ENCODE assay signal across 9 mouse cellular contexts in genomic region chr13:58588655-58589516, GRCm38 (mm10). TPM values are rescaled to one million over a fixed set of nuclear protein-coding genes. Genes with fewer than 3 reads are reported as not detected.
DNase-seq lines count a peak whose midpoint lies in the region; ATAC-seq and TF ChIP-seq lines count a peak whose summit lies in the region.
"Had no signal": no experiment of that assay in that cellular context is flagged by ENCODE, and none has a peak within 500 bp of the region (broad histone marks: within the 10 kb centered on the region; RNA-seq: fewer than 3 reads in every experiment).

No protein-coding gene starts in this region.

- H3K36me3 ChIP-seq in G1E (replicated peaks): no peaks in the 10 kb centered on the region
- no peaks in the 10 kb centered on the region for H3K36me3 ChIP-seq in hindbrain, embryonic 12.5 days
- no peaks in the 10 kb centered on the region for H3K36me3 ChIP-seq in limb, embryonic 15.5 days

- no peak overlapping the region for H3K9ac ChIP-seq in hindbrain, embryonic 12.5 days
- no peak overlapping the region for H3K9ac ChIP-seq in limb, embryonic 15.5 days

- peak overlapping the region; percentile 33; the same call in 1 of the 2 replicates for H3K4me3 ChIP-seq in G1E (ENCODE audit: low read depth, low read length)
- no peak overlapping the region for H3K4me3 ChIP-seq in hindbrain, embryonic 12.5 days
- peak overlapping the region; percentile 20 for H3K4me3 ChIP-seq in limb, embryonic 15.5 days

- H3K27ac ChIP-seq in hindbrain, embryonic 12.5 days: no peak overlapping the region
- no peak overlapping the region for H3K27ac ChIP-seq in limb, embryonic 15.5 days

- peak overlapping the region; percentile 28 for H3K4me2 ChIP-seq in hindbrain, embryonic 12.5 days (replicated peaks)
- peak overlapping the region; percentile 42 for H3K4me2 ChIP-seq in limb, embryonic 15.5 days

- H3K27me3 ChIP-seq in G1E (ENCODE audit: insufficient read depth, low read length): peaks cover 17% of the 10 kb centered on the region
- no peaks in the 10 kb centered on the region for H3K27me3 ChIP-seq in hindbrain, embryonic 12.5 days
- 0 out of 2 replicates have a peak, but pooled peaks cover 3% of the 10 kb centered on the region for H3K27me3 ChIP-seq in limb, embryonic 15.5 days

- ATAC-seq in G1E (ENCODE audit: extremely low read depth, insufficient number of reproducible peaks, low FRiP score, poor library complexity, severe bottlenecking): no peak
- no peak for ATAC-seq in hindbrain, embryonic 12.5 days (ENCODE audit: low FRiP score)
- no peak for ATAC-seq in limb, embryonic 15.5 days (ENCODE audit: insufficient number of reproducible peaks, low FRiP score, low TSS enrichment, low read depth)

- WGBS in hindbrain, embryonic 12.5 days: 54% methylated on average over 15 of the region's 15 CpGs
- 50% methylated on average over 15 of the region's 15 CpGs for WGBS in limb, embryonic 15.5 days

- DNase-seq in cerebellum, postnatal 10 days: peak; percentile 25 to 27
- no peak for DNase-seq in cerebellum, postnatal 36 days
- peak; percentile 16 for DNase-seq in G1E (ENCODE audit: low spot score)
- DNase-seq in right cerebral cortex, postnatal 14 days: peak; percentile 57
- DNase-seq in cerebellum, postnatal 14 days: no peak
- DNase-seq in kidney, postnatal 36 days: no peak

- TF ChIP-seq CTCF in G1E (IDR thresholded peaks at IDR 0.05; ENCODE audit: low read depth, low read length): no peak

- peaks cover 12% of the 10 kb centered on the region for H3K4me1 ChIP-seq in G1E (ENCODE audit: insufficient read depth, low read depth, low read length)
- H3K4me1 ChIP-seq in hindbrain, embryonic 12.5 days: peaks cover 4% of the 10 kb centered on the region; the same call in 1 of the 2 replicates
- H3K4me1 ChIP-seq in limb, embryonic 15.5 days: 0 out of 2 replicates have a peak, but pooled peaks cover 10% of the 10 kb centered on the region

- H3K9me3 ChIP-seq in G1E (replicated peaks): no peaks in the 10 kb centered on the region
- H3K9me3 ChIP-seq in hindbrain, embryonic 12.5 days (replicated peaks): no peaks in the 10 kb centered on the region
- H3K9me3 ChIP-seq in limb, embryonic 15.5 days: no peaks in the 10 kb centered on the region

RNA-seq across cellular contexts. Expression of gene Slc28a3, which starts 21.8 kb away (rescaled TPM):
- total RNA-seq in G1E (2014; fragmentation: Nextera tagmentation) (not detected in 2 replicates), G1E (2017) (0.06 and 0.33 TPM in 2 replicates)
- polyA plus RNA-seq in G1E (2012): not detected in 2 replicates
- polyA plus RNA-seq in hindbrain, embryonic 12.5 days (2016; fragmentation: Nextera tagmentation; extraction: Ambion mirVana): not detected in 2 replicates
- polyA plus RNA-seq in limb, embryonic 15.5 days (2015; fragmentation: Nextera tagmentation; extraction: Ambion mirVana): 1.0 and 1.7 TPM in 2 replicates
- polyA plus RNA-seq: C2C12 had no signal

Comparison
In these comparisons a context has a peak if more than half of its experiments do, and no peak if none do; other contexts are left out.
1. DNase-seq: peak in cerebellum, postnatal 10 days (2 of 2), G1E (single experiment) and right cerebral cortex, postnatal 14 days (single experiment); none in cerebellum, postnatal 36 days (0 of 2), cerebellum, postnatal 14 days (0 of 2) and kidney, postnatal 36 days (0 of 2).